Mouse (Mus musculus): ENCODE data around the gene Trappc2l. TPM values are rescaled to one million over a fixed set of nuclear protein-coding genes. Genes with fewer than 3 reads are reported as not detected.

The Trappc2l gene
- polyA plus RNA-seq, 1 experiment from 2014 or later: 87.9 TPM

DNA sequence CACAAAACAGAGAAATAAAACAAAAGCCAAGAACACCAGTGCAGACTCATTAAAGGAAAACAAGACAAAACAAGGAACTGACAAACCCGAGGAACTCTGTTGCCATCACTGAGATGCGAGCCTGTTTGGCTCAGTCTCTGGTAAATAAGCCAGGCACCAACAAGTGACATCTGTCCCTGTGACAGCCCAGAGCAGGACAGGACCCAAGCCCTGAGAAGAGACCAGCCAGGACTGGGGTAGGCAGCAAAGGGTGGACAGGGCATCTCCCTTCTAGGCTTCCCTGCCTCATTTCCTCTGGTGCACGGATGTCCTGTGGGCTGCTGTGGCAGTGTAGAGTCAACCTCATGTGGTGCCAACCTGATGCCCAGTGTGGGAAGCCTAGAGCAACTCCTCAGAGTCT, 51.7 kb downstream of the Trappc2l start:
- no peak overlapping the region for H3K4me2 ChIP-seq (replicated peaks)
- H3K4me3 ChIP-seq: no peak overlapping the region
- WGBS: 62% methylated on average over 3 of the region's 3 CpGs
- H3K4me1 ChIP-seq: peaks cover 75% of the 10 kb centered on the region
- H3K27ac ChIP-seq (replicated peaks): no peak overlapping the region
- no peak for ATAC-seq (replicated peaks)
- no peaks in the 10 kb centered on the region for H3K27me3 ChIP-seq
- H3K36me3 ChIP-seq: no peaks in the 10 kb centered on the region
- no peaks in the 10 kb centered on the region for H3K9me3 ChIP-seq
- no peak overlapping the region for H3K9ac ChIP-seq (replicated peaks)

DNA sequence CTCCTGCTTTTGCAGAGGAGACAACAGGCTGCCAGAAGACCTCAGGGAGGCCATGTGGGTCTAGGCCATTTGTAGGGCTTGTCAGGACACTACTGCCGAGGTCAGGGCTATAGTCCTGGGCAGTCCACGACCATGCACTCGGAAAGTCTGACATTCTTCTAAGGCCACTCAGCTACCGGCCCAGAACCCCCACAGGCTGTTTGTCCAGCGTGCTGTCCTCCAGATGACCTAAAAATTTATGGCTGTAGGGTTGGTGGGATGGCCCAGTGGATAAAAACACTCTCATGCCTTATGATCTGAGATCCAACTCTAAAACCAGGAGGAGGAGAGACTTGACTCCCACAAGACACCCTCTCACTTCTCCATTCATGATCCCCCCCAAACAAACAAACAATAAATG, 52.2 kb downstream of the Trappc2l start:
- no peak overlapping the region for H3K27ac ChIP-seq (replicated peaks)
- H3K4me1 ChIP-seq: peaks cover 76% of the 10 kb centered on the region
- H3K36me3 ChIP-seq: no peaks in the 10 kb centered on the region
- no peak overlapping the region for H3K4me2 ChIP-seq (replicated peaks)
- H3K4me3 ChIP-seq: no peak overlapping the region
- ATAC-seq (replicated peaks): no peak
- WGBS: 86% methylated on average over 5 of the region's 5 CpGs
- H3K9ac ChIP-seq (replicated peaks): no peak overlapping the region
- H3K9me3 ChIP-seq: no peaks in the 10 kb centered on the region
- H3K27me3 ChIP-seq: no peaks in the 10 kb centered on the region

GRCm38 (mm10) chr8:122665221-122665620, 53.8 kb downstream of the Trappc2l start:
- H3K4me3 ChIP-seq: no peak overlapping the region
- ATAC-seq (replicated peaks): peak; percentile 65
- 25% methylated on average over 8 of the region's 8 CpGs for WGBS
- H3K9me3 ChIP-seq: no peaks in the 10 kb centered on the region
- H3K36me3 ChIP-seq: no peaks in the 10 kb centered on the region
- peaks cover 81% of the 10 kb centered on the region for H3K4me1 ChIP-seq
- H3K27me3 ChIP-seq: no peaks in the 10 kb centered on the region
- H3K27ac ChIP-seq (replicated peaks): peak overlapping the region; percentile 73
- no peak overlapping the region for H3K9ac ChIP-seq (replicated peaks)
- peak overlapping the region; percentile 29 for H3K4me2 ChIP-seq (replicated peaks)

DNA sequence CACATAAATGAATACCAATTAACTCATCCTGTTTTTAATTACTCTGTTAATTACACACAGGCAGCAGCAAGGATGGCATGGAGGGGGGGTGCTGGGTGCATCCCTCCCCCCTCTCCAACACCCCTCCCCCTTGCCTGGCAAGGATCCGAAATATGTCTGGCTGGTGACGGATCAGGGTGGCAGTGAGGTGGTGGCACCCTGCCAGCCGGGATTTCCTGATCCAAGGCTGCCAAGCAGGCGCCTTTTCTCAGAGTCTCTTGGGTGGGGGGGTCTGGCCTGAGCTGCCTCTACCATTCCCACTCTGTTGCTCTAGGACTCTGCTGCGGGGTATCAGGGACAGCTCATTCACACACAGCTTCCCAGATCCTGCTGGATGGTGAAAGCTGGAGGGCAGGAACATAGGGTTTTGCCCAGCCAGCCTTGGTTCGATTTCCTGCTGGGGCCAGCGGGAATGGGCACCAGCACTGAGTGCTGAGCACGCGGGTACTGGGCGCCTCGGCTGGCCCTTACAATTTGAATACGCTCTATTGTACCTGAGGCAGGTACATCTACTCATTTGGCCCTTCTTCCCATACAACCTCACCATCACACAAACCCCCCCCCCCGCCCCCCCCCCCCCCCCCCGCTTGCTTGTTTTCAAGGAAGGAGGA, 54.4 kb downstream of the Trappc2l start:
- ATAC-seq (replicated peaks): peak; percentile 76
- H3K4me1 ChIP-seq: peaks cover 84% of the 10 kb centered on the region

More for the DNA sequence above, 54.4 kb downstream of the Trappc2l start:
- Histone ChIP-seq H3K9me3 (no peaks in the 10 kb centered on the region), H3K4me3 (no peak overlapping the region), H3K36me3 (no peaks in the 10 kb centered on the region), H3K27me3 (no peaks in the 10 kb centered on the region; the same call in 1 of the 2 replicates), H3K9ac (replicated peaks) (no peak overlapping the region), H3K27ac (replicated peaks) (peak overlapping the region; percentile 73), H3K4me2 (replicated peaks) (peak overlapping the region; percentile 29)
- 44% methylated on average over 12 of the region's 14 CpGs for WGBS

Small RNAs within 50 kb of the gene (microRNA-seq; reads per million reads assigned to microRNA genes)
- not detected for gene Mir6396

Other genes starting within 250 kb of the Trappc2l start
- 48.4 and 50.1 TPM in 2 replicates for gene Zc3h18, start 235.0 kb upstream of the Trappc2l start, polyA plus RNA-seq (2015; fragmentation: Nextera tagmentation; extraction: Ambion mirVana)
- not detected in 2 replicates for gene Il17c, start 189.6 kb upstream of the Trappc2l start, polyA plus RNA-seq (2015; fragmentation: Nextera tagmentation; extraction: Ambion mirVana)
- 30.1 and 32.8 TPM in 2 replicates for gene Cyba, start 178.7 kb upstream of the Trappc2l start, polyA plus RNA-seq (2015; fragmentation: Nextera tagmentation; extraction: Ambion mirVana)
- 50.3 and 51.7 TPM in 2 replicates for gene Mvd, start 168.2 kb upstream of the Trappc2l start, polyA plus RNA-seq (2015; fragmentation: Nextera tagmentation; extraction: Ambion mirVana)
- gene Snai3, start 150.9 kb upstream of the Trappc2l start, polyA plus RNA-seq (2015; fragmentation: Nextera tagmentation; extraction: Ambion mirVana): not detected in 2 replicates
- 40.2 and 44.8 TPM in 2 replicates for gene Rnf166, start 135.6 kb upstream of the Trappc2l start, polyA plus RNA-seq (2015; fragmentation: Nextera tagmentation; extraction: Ambion mirVana)
- gene Ctu2, start 135.5 kb upstream of the Trappc2l start, polyA plus RNA-seq (2015; fragmentation: Nextera tagmentation; extraction: Ambion mirVana): 79.0 and 84.4 TPM in 2 replicates
- gene Piezo1, start 60.3 kb upstream of the Trappc2l start, polyA plus RNA-seq (2015; fragmentation: Nextera tagmentation; extraction: Ambion mirVana): 2.1 and 2.6 TPM in 2 replicates
- 14.6 and 16.3 TPM in 2 replicates for gene Cdt1, start 43.6 kb upstream of the Trappc2l start, polyA plus RNA-seq (2015; fragmentation: Nextera tagmentation; extraction: Ambion mirVana)
- 187 TPM in 2 replicates for gene Aprt, start 34.7 kb upstream of the Trappc2l start, polyA plus RNA-seq (2015; fragmentation: Nextera tagmentation; extraction: Ambion mirVana)
- gene Galns, start 177 bp upstream of the Trappc2l start, polyA plus RNA-seq (2015; fragmentation: Nextera tagmentation; extraction: Ambion mirVana): 4.4 and 4.5 TPM in 2 replicates
- gene Pabpn1l, start 11.1 kb downstream of the Trappc2l start, polyA plus RNA-seq (2015; fragmentation: Nextera tagmentation; extraction: Ambion mirVana): not detected in 2 replicates
- 13.2 and 14.0 TPM in 2 replicates for gene Cbfa2t3, start 87.5 kb downstream of the Trappc2l start, polyA plus RNA-seq (2015; fragmentation: Nextera tagmentation; extraction: Ambion mirVana)
- 14.6 and 16.4 TPM in 2 replicates for gene Acsf3, start 163.8 kb downstream of the Trappc2l start, polyA plus RNA-seq (2015; fragmentation: Nextera tagmentation; extraction: Ambion mirVana)
- 1.2 TPM in 2 replicates for gene Cdh15, start 236.3 kb downstream of the Trappc2l start, polyA plus RNA-seq (2015; fragmentation: Nextera tagmentation; extraction: Ambion mirVana)